9 mouse cellular contexts compared by ENCODE assay signal in the genomic region with DNA sequence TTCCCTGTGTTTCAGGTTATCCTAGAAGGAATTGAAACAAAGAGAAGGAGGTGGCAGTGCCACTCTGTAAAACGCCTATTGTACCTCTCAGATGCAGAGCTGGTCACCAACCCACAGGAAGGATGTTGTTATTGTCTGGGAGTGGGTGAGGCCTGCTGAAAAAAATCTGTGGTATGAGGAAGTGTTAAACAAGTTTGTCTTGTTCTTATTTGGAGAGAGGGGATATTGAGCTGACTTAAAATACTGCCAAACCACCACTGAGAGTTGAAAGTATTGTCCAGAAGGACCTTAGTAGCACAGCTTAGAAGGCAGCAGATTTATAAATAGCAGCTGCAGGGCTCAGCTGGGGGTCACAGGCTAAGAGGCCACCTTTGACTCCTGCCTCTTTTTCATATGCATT. TPM values are rescaled to one million over a fixed set of nuclear protein-coding genes. Genes with fewer than 3 reads are reported as not detected.
DNase-seq lines count a peak whose midpoint lies in the region; ATAC-seq and TF ChIP-seq lines count a peak whose summit lies in the region.
"Had no signal": no experiment of that assay in that cellular context is flagged by ENCODE, and none has a peak within 500 bp of the region (broad histone marks: within the 10 kb centered on the region; RNA-seq: fewer than 3 reads in every experiment).

No protein-coding gene starts in this region.

- no peak overlapping the region for H3K4me3 ChIP-seq in lung, embryonic 14.5 days (ENCODE audit: low read depth, low read length)
- H3K4me3 ChIP-seq in lung, adult 2 months (replicated peaks; ENCODE audit: extremely low read depth, low read depth, low read length) = no peak overlapping the region
- H3K4me3 ChIP-seq in embryonic facial prominence, embryonic 13.5 days = no peak overlapping the region
- no peak overlapping the region for H3K4me3 ChIP-seq in limb, embryonic 13.5 days
- H3K4me3 ChIP-seq in thymus, adult 2 months (ENCODE audit: control insufficient read depth, insufficient read depth, low read length) = no peak overlapping the region
- H3K4me3 ChIP-seq: liver, embryonic 15.5 days had no signal

- H3K36me3 ChIP-seq in lung, embryonic 14.5 days (ENCODE audit: insufficient read depth) = no peaks in the 10 kb centered on the region
- no peaks in the 10 kb centered on the region for H3K36me3 ChIP-seq in embryonic facial prominence, embryonic 13.5 days
- no peaks in the 10 kb centered on the region for H3K36me3 ChIP-seq in limb, embryonic 13.5 days
- no peaks in the 10 kb centered on the region for H3K36me3 ChIP-seq in thymus, adult 2 months (ENCODE audit: control insufficient read depth, insufficient read depth, low read length)
- H3K36me3 ChIP-seq: liver, embryonic 15.5 days had no signal

- DNase-seq in lung, embryonic 14.5 days = peak; percentile 63
- DNase-seq in lung, adult 2 months = no peak
- DNase-seq in thymus, adult 2 months = peak; percentile 29
- no peak for DNase-seq in frontal cortex, postnatal 36 days (ENCODE audit: low spot score in 2 of 2)
- no peak for DNase-seq in gastrocnemius, adult 8-10 months (ENCODE audit: low spot score in 2 of 2)
- DNase-seq in right cerebral cortex, postnatal 14 days = no peak

- peak; percentile 81; the same call in 1 of the 2 replicates for ATAC-seq in lung, embryonic 14.5 days (ENCODE audit: insufficient read depth)
- ATAC-seq in embryonic facial prominence, embryonic 13.5 days (ENCODE audit: insufficient number of reproducible peaks, insufficient read depth, low FRiP score, low TSS enrichment, low read depth) = no peak
- no peak for ATAC-seq in limb, embryonic 13.5 days (ENCODE audit: low FRiP score, low read depth)

- H3K27me3 ChIP-seq in lung, embryonic 14.5 days (ENCODE audit: insufficient read depth, low read length) = no peaks in the 10 kb centered on the region
- H3K27me3 ChIP-seq in embryonic facial prominence, embryonic 13.5 days = no peaks in the 10 kb centered on the region
- no peaks in the 10 kb centered on the region for H3K27me3 ChIP-seq in limb, embryonic 13.5 days
- no peaks in the 10 kb centered on the region for H3K27me3 ChIP-seq in thymus, adult 2 months (ENCODE audit: control insufficient read depth, insufficient read depth, low read length)
- H3K27me3 ChIP-seq: liver, embryonic 15.5 days had no signal

- H3K27ac ChIP-seq in lung, embryonic 14.5 days (ENCODE audit: low read depth) = peak overlapping the region; percentile 84
- peak overlapping the region; percentile 78 for H3K27ac ChIP-seq in embryonic facial prominence, embryonic 13.5 days
- peak overlapping the region; percentile 65; the same call in 1 of the 2 replicates for H3K27ac ChIP-seq in limb, embryonic 13.5 days
- peak overlapping the region; percentile 82 for H3K27ac ChIP-seq in thymus, adult 2 months (ENCODE audit: control insufficient read depth, insufficient read depth, low read length)
- H3K27ac ChIP-seq: liver, embryonic 15.5 days had no signal

- TF ChIP-seq CTCF in lung, embryonic 14.5 days (IDR thresholded peaks at IDR 0.05; ENCODE audit: low read depth) = no peak
- TF ChIP-seq CTCF in lung, adult 2 months (IDR thresholded peaks at IDR 0.05; ENCODE audit: insufficient read depth, low read length) = no peak
- no peak for TF ChIP-seq CTCF in thymus, adult 2 months (IDR thresholded peaks at IDR 0.05; ENCODE audit: borderline replicate concordance, control insufficient read depth, extremely low read depth, insufficient read depth, low read length, poor library complexity)

- TF ChIP-seq POLR2A in lung, adult 2 months (IDR thresholded peaks at IDR 0.05; ENCODE audit: borderline replicate concordance, extremely low read depth, low read depth, low read length) = no peak
- no peak for TF ChIP-seq POLR2A in thymus, adult 2 months (IDR thresholded peaks at IDR 0.05; ENCODE audit: control insufficient read depth, extremely low read depth, insufficient read depth, low read length, poor library complexity)

- H3K4me2 ChIP-seq in lung, embryonic 14.5 days = no peak overlapping the region
- no peak overlapping the region for H3K4me2 ChIP-seq in embryonic facial prominence, embryonic 13.5 days
- no peak overlapping the region for H3K4me2 ChIP-seq in limb, embryonic 13.5 days (replicated peaks)
- H3K4me2 ChIP-seq: liver, embryonic 15.5 days had no signal

- no peak overlapping the region for H3K9ac ChIP-seq in lung, embryonic 14.5 days
- H3K9ac ChIP-seq in embryonic facial prominence, embryonic 13.5 days = no peak overlapping the region
- H3K9ac ChIP-seq in limb, embryonic 13.5 days = no peak overlapping the region
- H3K9ac ChIP-seq: liver, embryonic 15.5 days had no signal

- no peaks in the 10 kb centered on the region for H3K9me3 ChIP-seq in lung, embryonic 14.5 days (ENCODE audit: low read depth, low read length)
- no peaks in the 10 kb centered on the region for H3K9me3 ChIP-seq in embryonic facial prominence, embryonic 13.5 days
- H3K9me3 ChIP-seq in limb, embryonic 13.5 days = no peaks in the 10 kb centered on the region
- H3K9me3 ChIP-seq: liver, embryonic 15.5 days had no signal

- 25% methylated on average over 1 of the region's 1 CpGs for WGBS in lung, embryonic 14.5 days
- 6% methylated on average over 1 of the region's 1 CpGs for WGBS in lung, adult 2 months
- 15% methylated on average over 1 of the region's 1 CpGs for WGBS in embryonic facial prominence, embryonic 13.5 days
- 30% methylated on average over 1 of the region's 1 CpGs for WGBS in limb, embryonic 13.5 days
- 5% methylated on average over 1 of the region's 1 CpGs for WGBS in thymus, adult 2 months

- 0 out of 2 replicates have a peak, but pooled peaks cover 8% of the 10 kb centered on the region for H3K4me1 ChIP-seq in lung, embryonic 14.5 days (ENCODE audit: insufficient read depth)
- H3K4me1 ChIP-seq in lung, adult 2 months (ENCODE audit: control insufficient read depth, insufficient read depth, low read length) = peaks cover 13% of the 10 kb centered on the region
- H3K4me1 ChIP-seq in embryonic facial prominence, embryonic 13.5 days = peaks cover 13% of the 10 kb centered on the region; the same call in 1 of the 2 replicates
- H3K4me1 ChIP-seq in limb, embryonic 13.5 days = peaks cover 18% of the 10 kb centered on the region
- peaks cover 13% of the 10 kb centered on the region for H3K4me1 ChIP-seq in thymus, adult 2 months (replicated peaks; ENCODE audit: control insufficient read depth, insufficient read depth, low read length)
- H3K4me1 ChIP-seq: liver, embryonic 15.5 days had no signal

RNA-seq across cellular contexts. Expression of gene Maml2, which starts 25.9 kb away (rescaled TPM):
- polyA plus RNA-seq in lung, embryonic 14.5 days (2014; fragmentation: Nextera tagmentation; extraction: Ambion mirVana) = 12.3 and 12.8 TPM in 2 replicates
- polyA plus RNA-seq in lung, adult 2 months (2012; rRNA removed) = 16.7 and 17.1 TPM in 2 replicates
- polyA plus RNA-seq in embryonic facial prominence, embryonic 13.5 days (2015; fragmentation: Nextera tagmentation; extraction: Ambion mirVana) = 13.0 and 15.6 TPM in 2 replicates
- polyA plus RNA-seq in limb, embryonic 13.5 days (2015; fragmentation: Nextera tagmentation; extraction: Ambion mirVana) = 14.8 and 15.9 TPM in 2 replicates
- polyA plus RNA-seq in thymus, adult 2 months (2012; rRNA removed) = 12.9 and 14.3 TPM in 2 replicates
- total RNA-seq in gastrocnemius, adult 8-10 months (2022) = 1 to 10 TPM; 1.5 to 3.0 (median 2.2) TPM

Comparison
In these comparisons a context has a peak if more than half of its experiments do, and no peak if none do; other contexts are left out.
1. DNase-seq: peak in lung, embryonic 14.5 days (single experiment) and thymus, adult 2 months (single experiment); none in lung, adult 2 months (single experiment), frontal cortex, postnatal 36 days (0 of 2), gastrocnemius, adult 8-10 months (0 of 2) and right cerebral cortex, postnatal 14 days (single experiment).
2. Peak in every context shown above with its lines, with median percentiles within 50 percentile points of each other: H3K27ac ChIP-seq.